Mouse (Mus musculus) bone marrow macrophage, adult 2 months (primary cell): ENCODE results near the gene Zkscan2.

ENCODE experiments used
- CTCF ChIP-seq: IDR thresholded peaks from 2 replicates; pipeline ENCODE4 v1.5.1; 2012; ENCODE audit warnings: low read depth, mild to moderate bottlenecking, low read length, moderate library complexity
- POLR2A ChIP-seq: IDR thresholded peaks from 2 replicates; pipeline ENCODE4 v1.6.1; 2012; ENCODE audit warnings: mild to moderate bottlenecking, low read depth, low read length, borderline replicate concordance

DNA sequence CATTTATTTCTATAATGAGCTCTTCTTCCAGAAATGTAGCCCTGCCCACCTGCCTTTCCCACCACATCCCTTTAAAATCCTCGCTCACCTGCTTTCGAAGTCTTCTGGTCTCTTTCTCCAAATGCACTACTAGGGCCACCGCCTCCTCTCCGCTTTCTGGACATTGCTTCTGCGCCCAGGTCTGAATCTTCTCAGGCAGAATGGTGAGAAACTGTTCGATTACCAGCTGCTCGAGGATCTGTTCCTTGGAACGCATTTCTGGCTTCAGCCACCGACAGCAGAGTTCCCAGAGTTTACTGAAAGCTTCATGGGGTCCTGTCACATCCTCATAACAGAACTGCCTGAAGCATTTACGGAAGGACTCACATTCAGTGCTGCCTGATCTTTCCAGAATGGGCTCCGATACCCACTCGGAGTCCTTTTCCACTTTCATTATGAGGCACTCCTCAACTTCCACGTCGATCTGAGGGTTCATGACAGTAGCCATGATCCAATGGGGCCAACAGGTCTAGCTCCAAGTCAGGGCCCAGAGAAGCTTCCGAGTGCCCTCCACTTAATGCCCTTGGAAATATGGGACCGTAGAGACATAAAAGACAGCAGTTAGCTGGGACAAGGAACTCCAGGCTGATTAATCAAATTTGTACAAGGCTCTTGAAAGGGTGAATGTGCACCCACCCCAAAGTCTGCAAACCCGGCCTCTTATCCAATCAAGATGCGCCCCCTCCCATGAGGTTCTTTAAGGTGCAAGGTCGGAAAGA is 589 bp downstream of the Zkscan2 start:
- TF ChIP-seq CTCF (no peak), POLR2A (no peak)
